Mouse (Mus musculus) mouse trophoblast stem cell (cell line): ENCODE measurements around the gene Tenm3.

ENCODE experiments used
- in situ Hi-C, 2 experiments: fragments of 300-500 bp; cut with MseI, MboI; formaldehyde crosslinking; loops; 2 replicates in 1 of 2; 3 replicates in 1 of 2; pipeline ENCODE4 v1.15.1; 2025

The Tenm3 gene

DNA sequence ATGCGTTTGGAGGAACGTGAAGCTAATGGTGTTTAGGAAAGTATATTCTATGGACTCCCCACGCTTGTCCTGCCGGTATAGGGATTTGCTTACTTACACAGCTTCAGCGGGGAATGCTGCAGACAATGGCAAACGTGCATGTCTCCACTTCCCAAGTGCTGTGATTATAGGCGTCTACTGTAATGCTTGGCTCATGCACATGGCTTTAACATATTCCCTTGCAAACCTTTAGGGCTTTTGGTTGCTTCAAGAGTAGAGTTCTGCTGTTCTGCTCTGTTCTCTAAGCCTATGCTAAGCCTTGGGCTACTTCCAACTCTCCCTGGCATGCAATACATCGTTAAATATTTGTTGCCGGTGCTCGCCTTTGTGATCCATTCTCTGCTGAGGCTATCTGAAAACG, 102.8 kb downstream of the Tenm3 start:
- in situ Hi-C loops, result no loop called here

- in situ Hi-C loops, result no loop called here
Observed at GRCm38 (mm10) chr8:48740147-48740881, 103.4 kb downstream of the Tenm3 start.

GRCm38 (mm10) chr8:48733731-48734130, 110.0 kb downstream of the Tenm3 start:
- in situ Hi-C loops, result no loop called here

DNA sequence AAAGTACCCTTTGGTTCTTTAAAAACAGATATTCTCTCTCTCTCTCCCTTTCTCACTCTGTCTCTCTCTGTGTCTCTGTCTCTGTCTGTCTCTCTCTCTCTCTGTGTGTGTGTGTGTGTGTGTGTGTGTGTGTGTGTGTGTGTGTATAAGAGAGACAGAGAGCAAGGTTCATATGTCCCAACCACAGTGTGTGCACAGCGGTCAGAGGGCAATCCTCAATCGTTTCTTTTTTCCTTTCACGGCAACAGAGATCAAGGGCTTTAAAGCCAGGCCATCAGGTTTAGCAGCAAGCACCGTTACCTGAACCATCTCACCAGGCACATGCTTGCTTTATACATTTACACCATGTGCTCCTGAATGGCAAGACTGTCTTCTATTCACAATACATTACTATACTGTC, 110.7 kb downstream of the Tenm3 start:
- in situ Hi-C loops, result no loop called here

GRCm38 (mm10) chr8:48730701-48731100, 113.0 kb downstream of the Tenm3 start:
- in situ Hi-C loops, result no loop called here

- in situ Hi-C loops, result no loop called here
Observed at GRCm38 (mm10) chr8:48728833-48729690, 114.7 kb downstream of the Tenm3 start.

DNA sequence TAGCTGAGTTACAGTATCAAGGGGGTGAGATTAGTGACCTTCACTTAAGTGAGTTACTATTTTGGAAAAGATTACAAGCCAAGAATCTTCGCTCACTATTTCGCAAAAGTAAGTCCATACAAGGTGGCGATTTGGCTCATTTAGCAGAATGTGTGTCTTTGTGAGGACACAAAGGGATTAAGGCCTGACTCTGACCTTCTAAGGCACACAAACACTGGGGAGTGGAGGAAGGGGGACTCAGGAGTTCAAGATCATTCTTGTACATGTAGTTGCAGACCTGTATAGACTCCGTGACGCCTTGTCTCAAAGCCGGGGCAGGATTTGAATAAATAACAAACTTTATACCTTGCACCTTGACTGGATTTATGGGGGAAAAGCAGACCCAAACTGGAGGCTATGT, 115.7 kb downstream of the Tenm3 start:
- in situ Hi-C loops, result no loop called here

GRCm38 (mm10) chr8:48722744-48723143, 121.0 kb downstream of the Tenm3 start:
- in situ Hi-C loops, result no loop called here

- in situ Hi-C loops, result no loop called here
Observed at GRCm38 (mm10) chr8:48722318-48722717, 121.4 kb downstream of the Tenm3 start.

GRCm38 (mm10) chr8:48721376-48721775, 122.4 kb downstream of the Tenm3 start:
- in situ Hi-C loops, result no loop called here

GRCm38 (mm10) chr8:48715616-48716015, 128.1 kb downstream of the Tenm3 start:
- in situ Hi-C loops, result no loop called here

DNA sequence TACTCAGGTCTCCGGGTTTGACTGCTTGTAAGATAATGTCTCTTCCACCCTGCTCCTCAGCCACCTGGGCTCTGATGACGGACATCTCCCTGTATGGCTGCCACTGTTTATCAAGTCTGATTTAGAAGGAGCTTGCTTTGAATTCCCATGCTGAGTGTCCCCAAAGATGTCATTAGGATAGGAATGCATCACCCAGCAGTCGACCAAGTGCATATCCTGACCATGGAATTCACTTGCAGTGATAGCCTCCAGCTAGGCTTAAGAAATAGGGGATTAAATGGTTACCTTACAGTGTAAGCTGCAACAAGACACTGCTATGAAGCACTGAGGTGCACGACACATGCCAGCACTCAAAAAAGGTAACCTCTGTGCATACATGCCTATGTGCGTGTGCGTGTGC, 137.1 kb downstream of the Tenm3 start:
- in situ Hi-C loops, result no loop called here

DNA sequence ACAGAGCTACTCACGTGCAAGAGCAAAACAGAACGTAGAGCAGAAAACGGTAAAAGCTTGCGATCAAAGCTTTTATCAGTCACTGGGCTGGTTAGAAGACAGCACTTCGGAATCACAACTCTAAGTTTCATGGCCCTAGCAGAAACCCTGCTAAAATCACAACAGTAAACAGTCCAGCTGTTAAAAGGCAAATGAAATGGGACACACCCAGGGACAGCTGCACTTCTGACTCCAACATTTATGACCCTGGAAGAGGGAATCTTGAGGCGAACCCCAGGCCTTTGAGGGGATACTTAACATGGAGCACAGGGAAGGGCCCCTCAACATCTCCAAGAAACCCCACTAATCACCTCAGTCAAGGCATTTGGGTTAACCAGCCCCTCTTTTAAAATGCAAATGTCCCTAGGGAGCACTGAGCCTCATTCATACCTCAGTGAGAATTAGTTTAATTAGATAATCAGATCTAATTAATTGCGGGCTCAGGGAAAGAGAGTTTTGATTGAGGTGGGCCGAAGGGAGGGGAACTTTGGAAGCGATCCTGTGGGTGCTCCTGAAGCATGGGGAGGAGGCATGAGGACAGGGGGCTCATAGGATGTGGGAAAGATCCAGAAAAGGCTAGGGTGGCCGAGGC, 138.8 kb downstream of the Tenm3 start:
- in situ Hi-C loops, result no loop called here

DNA sequence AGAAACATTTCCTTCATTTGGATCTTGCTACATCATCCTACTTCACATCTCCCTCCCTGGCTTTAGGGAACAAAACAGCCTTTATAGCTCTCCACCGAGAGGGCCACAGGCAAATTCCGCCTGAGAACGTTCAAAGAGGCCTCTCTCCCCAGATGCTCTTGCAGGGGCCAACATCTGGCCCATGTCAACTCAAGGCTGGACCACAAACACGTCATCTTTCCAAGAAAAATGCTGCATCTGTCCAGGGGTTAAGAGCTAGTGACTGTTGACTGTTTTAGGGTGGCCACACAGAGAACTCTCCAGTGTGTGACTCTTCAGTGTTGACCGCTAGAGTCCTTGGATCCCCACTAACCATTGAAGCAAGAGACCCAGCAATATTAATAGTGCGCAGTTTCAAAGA, 139.3 kb downstream of the Tenm3 start:
- in situ Hi-C loops, result no loop called here

- in situ Hi-C loops, result no loop called here
Observed at GRCm38 (mm10) chr8:48690665-48691395, 152.9 kb downstream of the Tenm3 start.

GRCm38 (mm10) chr8:48688706-48689105, 155.0 kb downstream of the Tenm3 start:
- in situ Hi-C loops, result no loop called here

DNA sequence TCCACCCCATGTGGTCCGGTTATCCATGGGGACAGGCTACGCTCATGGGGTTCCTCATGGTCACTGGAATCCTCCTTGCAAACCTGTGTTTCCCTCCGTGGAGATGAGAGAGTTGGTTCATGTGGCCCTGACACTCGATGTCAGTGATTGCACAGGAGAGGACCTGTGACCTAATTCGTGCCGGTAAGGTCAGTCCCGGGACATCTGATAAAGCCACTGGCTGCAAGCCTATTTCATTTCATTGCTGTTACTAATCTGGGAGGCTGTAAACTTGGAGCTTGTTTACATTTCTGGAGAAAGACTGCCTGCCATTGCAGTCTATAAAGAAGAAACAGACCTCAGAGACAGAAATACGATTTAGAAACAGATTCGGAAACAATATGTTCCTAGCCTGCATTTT, 155.6 kb downstream of the Tenm3 start:
- in situ Hi-C loops, result no loop called here

GRCm38 (mm10) chr8:48673476-48673875, 170.3 kb downstream of the Tenm3 start:
- in situ Hi-C loops, result no loop called here

DNA sequence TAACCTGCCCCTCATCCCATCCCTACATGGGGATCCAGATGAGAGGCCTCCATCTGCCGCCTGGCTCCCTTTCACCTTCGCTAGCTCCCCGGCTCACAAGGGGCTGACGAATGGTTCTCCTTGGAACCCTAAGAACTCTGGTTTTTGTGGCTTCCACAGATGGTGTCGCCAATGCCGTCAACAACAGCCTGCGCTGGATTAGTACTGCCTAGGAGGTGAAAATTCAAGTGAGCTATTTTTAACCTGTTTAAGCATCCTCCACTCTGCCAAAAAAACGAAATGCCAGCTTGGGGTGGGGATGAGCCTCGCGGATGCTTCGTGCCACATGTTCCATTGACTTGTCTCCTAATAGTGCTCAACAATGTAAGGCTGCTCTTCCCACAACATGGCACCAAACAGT, 171.3 kb downstream of the Tenm3 start:
- in situ Hi-C loops, result no loop called here

GRCm38 (mm10) chr8:48671318-48671717, 172.4 kb downstream of the Tenm3 start:
- in situ Hi-C loops, result no loop called here

DNA sequence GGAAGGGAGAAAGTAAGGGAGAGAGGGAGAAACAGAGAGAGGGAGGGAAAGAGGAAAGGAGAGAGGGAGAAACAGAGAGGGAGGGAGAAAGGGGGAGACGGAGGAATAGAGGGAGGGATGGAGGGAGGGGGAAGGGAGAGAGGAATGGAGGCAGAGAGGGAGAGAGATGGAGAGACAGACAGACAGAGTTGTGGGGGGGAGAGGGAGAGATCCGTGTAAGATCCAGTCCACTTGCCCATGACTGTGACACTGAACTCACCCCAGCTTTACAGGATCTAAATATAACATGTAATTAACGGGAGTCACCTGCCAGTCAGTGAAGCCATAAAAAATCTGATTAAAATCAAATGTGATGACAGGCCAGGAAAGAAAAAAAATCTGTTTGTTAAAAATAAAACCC, 172.9 kb downstream of the Tenm3 start:
- in situ Hi-C loops, result no loop called here

DNA sequence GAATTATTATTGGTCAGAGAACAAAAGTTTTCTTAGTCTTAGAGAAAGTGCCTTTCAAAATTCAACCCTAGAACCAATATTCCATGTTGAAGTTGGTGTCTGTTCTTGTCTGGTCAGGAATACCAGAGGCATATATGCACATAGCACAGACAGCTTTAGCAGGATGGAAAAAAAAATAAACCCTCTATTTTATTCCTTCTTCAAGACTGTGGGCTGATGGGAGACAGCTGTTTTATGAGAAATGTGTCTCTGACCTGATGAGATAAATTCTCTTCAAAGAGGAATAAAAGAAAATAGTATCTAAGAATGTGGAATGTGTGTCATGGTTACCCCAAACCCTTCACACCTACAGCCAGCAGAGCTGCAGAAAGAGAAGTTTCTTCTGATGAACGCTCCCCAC, 173.4 kb downstream of the Tenm3 start:
- in situ Hi-C loops, result no loop called here
